Mouse (Mus musculus) E14TG2a.4 (cell line): Measurements from ENCODE around the gene Bdkrb1.

Experiments
- CTCF ChIP-seq: conservative IDR thresholded peaks from 2 replicates; pipeline ENCODE4 v1.5.1; 2014; ENCODE audit warnings: low read length
- POU5F1 ChIP-seq: IDR thresholded peaks from 2 replicates; pipeline ENCODE4 v1.6.1; 2014; ENCODE audit warnings: low read length, borderline replicate concordance

- TF ChIP-seq CTCF (no peak), POU5F1 (no peak)
Measured at GRCm38 (mm10) chr12:105562056-105562820, 40.6 kb upstream of the Bdkrb1 start.
